Mouse (Mus musculus) heart, embryonic 16.5 days (tissue): ENCODE data around the gene Tnfrsf17. TPM values are rescaled to one million over a fixed set of nuclear protein-coding genes. Genes with fewer than 3 reads are reported as not detected.

ENCODE experiments used
- ATAC-seq: fragments of 200-750 bp; cut with Nextera tagmentation; replicated peaks from 2 replicates; pipeline ENCODE4 v1.8.0; 2017; ENCODE audit warnings: moderate number of reproducible peaks; ENCODE audit not compliant: insufficient read depth, low FRiP score; ENCODE audit errors: extremely low read depth
- H3K27ac ChIP-seq: fragments of 300-500 bp; sonication (generic); 2 replicates; pipeline ENCODE4 v1.5.1; 2014; ENCODE audit warnings: mild to moderate bottlenecking, low read length, control low read depth, moderate library complexity
- H3K27me3 ChIP-seq: fragments of 300-500 bp; sonication (generic); 2 replicates; pipeline ENCODE4 v1.6.1; 2014; ENCODE audit warnings: low read length, mixed read lengths; ENCODE audit not compliant: control insufficient read depth, insufficient read depth
- H3K36me3 ChIP-seq: fragments of 300-500 bp; sonication (generic); 2 replicates; pipeline ENCODE4 v1.6.1; 2014; ENCODE audit not compliant: control insufficient read depth, insufficient read depth
- H3K4me1 ChIP-seq: fragments of 300-500 bp; sonication (generic); 2 replicates; pipeline ENCODE4 v1.6.1; 2014; ENCODE audit warnings: low read length, mixed read lengths; ENCODE audit not compliant: control insufficient read depth, insufficient read depth
- H3K4me2 ChIP-seq: fragments of 300-500 bp; sonication (generic); 2 replicates; pipeline ENCODE4 v1.6.1; 2014; ENCODE audit warnings: low read depth, mild to moderate bottlenecking, control low read depth, low read length
- H3K4me3 ChIP-seq: fragments of 300-500 bp; sonication (generic); 2 replicates; pipeline ENCODE4 v1.5.1; 2014; ENCODE audit warnings: mild to moderate bottlenecking, control low read depth, low read length
- H3K9ac ChIP-seq: fragments of 300-500 bp; sonication (generic); 2 replicates; pipeline ENCODE4 v1.6.1; 2014; ENCODE audit warnings: low read length, control low read depth
- H3K9me3 ChIP-seq: fragments of 300-500 bp; sonication (generic); replicated peaks from 2 replicates; pipeline ENCODE4 v1.6.1; 2016; ENCODE audit warnings: low read length; ENCODE audit not compliant: control insufficient read depth
- WGBS: fragments of 180-500 bp; shearing (Covaris S2); extraction: QIAGEN DNeasy Blood & Tissue Kit; methylation state at CpG from one replicate; pipeline ENCODE4 v1.1.7; 2014; 5-methylcytosine and 5-hydroxymethylcytosine counted together
- polyA plus RNA-seq: library from polyadenylated mRNA; unstranded; fragments of >200 nt; fragmentation: Nextera tagmentation; extraction: Ambion mirVana; gene quantifications from 2 replicates; pipeline ENCODE4 v1.2.1, GENCODE M21; 2015

Tnfrsf17 gene
- polyA plus RNA-seq, 1 experiment from 2014 or later = not detected

DNA sequence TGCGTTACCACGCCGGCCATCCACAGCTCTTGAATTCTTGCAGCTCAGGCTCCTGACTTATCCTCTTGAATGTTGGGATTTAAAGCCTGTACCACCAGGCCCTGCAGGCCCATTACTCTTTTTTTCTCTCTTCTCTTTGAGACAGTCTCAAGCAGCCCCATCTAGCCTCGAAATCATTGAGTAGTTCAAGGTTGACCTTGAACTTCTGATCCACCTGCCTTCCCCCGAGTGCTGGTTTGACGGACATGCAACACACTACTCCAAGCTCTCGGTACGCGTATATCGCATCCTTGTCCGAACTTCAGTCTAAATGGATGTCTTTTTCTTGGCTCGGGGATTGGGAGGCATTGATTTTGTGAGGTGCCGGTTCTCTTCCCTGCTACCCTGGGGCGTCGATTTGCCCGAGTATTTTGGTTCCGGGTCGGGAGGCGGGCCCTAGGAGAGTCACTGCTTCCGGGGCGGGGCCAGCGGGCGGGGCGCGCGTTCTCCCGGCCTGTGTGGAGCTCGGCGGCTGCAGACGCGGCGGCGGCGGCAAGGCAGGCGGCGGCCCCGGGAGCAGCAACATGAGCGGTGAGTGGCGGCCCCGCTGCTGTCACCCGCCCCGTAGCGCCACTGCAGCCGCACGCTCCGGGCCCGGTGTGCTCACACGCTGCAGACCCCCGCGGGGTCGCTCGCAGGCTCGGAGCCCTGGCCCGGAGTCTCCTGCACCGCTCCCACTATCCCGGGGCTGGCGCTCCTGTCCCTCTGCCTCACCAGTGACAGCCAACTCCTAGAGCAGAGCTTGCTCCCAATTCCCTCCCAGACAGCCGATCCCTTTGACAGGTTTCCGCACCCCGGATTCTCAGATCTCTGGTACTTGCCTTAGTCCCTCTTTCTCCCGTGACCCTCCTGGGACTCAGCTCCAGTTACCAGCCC lies 9.1 kb downstream of the Tnfrsf17 start, which contains the start of gene Snx29:
TSS of gene Snx29 (plus strand) at position 500 of the 915 bp plus-strand sequence.
- Histone ChIP-seq H3K27me3 (no peaks in the 10 kb centered on the region), H3K4me1 (peaks cover 10% of the 10 kb centered on the region), H3K27ac (peak within 1 kb of the TSS; percentile 86), H3K4me2 (peak within 1 kb of the TSS; percentile 91), H3K4me3 (peak within 1 kb of the TSS; percentile 90), H3K36me3 (no peaks in the 10 kb centered on the region), H3K9me3 (no peaks in the 10 kb centered on the region), H3K9ac (peak within 1 kb of the TSS; percentile 94)
- ATAC-seq = peak; percentile 97
- WGBS = 5% methylated on average over 49 of the region's 61 CpGs

DNA sequence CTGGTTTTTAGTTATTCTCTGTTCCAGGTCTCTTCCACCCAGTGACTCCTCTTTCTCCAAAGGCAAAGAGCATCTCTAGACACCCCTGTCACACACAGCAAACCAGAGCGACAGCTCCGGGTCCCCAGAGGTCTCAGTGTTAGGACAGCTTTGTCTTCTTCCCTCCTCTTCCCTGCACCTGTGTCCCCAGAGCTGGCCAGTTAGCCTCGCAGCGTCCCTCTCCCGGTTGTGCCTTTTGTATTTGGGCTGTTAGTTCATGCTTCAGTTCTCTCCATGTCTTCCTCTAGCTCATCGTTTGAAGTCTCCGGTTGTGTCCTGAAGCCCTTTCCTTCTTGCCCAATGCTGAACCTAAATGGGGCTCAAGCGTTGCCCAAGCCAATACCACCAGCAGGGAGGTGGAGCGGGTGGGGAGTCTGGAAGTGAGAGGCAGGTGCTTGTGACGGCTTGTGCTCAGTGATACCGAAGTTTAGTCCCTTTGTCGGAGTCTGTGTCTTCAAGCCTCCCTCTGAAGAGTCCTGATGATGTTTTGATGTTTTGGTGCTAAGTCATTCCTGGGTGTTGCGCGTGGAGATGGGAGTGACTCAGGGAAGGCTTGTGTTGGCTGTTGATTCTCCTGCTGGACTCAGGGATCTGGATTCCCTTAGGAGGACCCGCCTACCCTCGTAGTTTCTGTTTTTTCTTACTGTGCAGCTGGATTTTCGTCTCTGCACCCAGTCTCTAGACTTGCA lies 9.9 kb downstream of the Tnfrsf17 start:
- ATAC-seq = peak; percentile 11; the same call in 1 of the 2 replicates
- Histone ChIP-seq H3K36me3 (no peaks in the 10 kb centered on the region), H3K9me3 (no peaks in the 10 kb centered on the region), H3K4me1 (peaks cover 10% of the 10 kb centered on the region), H3K9ac (peak overlapping the region; percentile 94), H3K27me3 (no peaks in the 10 kb centered on the region), H3K27ac (peak overlapping the region; percentile 86), H3K4me2 (peak overlapping the region; percentile 91), H3K4me3 (peak overlapping the region; percentile 90)
- 5% methylated on average over 17 of the region's 17 CpGs for WGBS

- no peak overlapping the region for H3K4me3 ChIP-seq
- no peaks in the 10 kb centered on the region for H3K36me3 ChIP-seq
- no peak overlapping the region for H3K4me2 ChIP-seq
- no peaks in the 10 kb centered on the region for H3K9me3 ChIP-seq
- H3K4me1 ChIP-seq = peaks cover 5% of the 10 kb centered on the region; the same call in 1 of the 2 replicates
- no peaks in the 10 kb centered on the region for H3K27me3 ChIP-seq
- no peak overlapping the region for H3K9ac ChIP-seq
- H3K27ac ChIP-seq = no peak overlapping the region
- ATAC-seq = no peak
- 62% methylated on average over 3 of the region's 3 CpGs for whole genome bisulfite sequencing
Measured at GRCm38 (mm10) chr16:11330081-11330800, 16.6 kb downstream of the Tnfrsf17 start.

GRCm38 (mm10) chr16:11331030-11331429 lies 17.4 kb downstream of the Tnfrsf17 start:
- no peaks in the 10 kb centered on the region for H3K36me3 ChIP-seq
- no peaks in the 10 kb centered on the region for H3K27me3 ChIP-seq
- no peak for ATAC-seq
- no peak overlapping the region for H3K27ac ChIP-seq
- H3K4me2 ChIP-seq = no peak overlapping the region
- H3K4me1 ChIP-seq = peaks cover 5% of the 10 kb centered on the region; the same call in 1 of the 2 replicates
- no peak overlapping the region for H3K9ac ChIP-seq
- 76% methylated on average over 1 of the region's 1 CpGs for WGBS
- H3K4me3 ChIP-seq = no peak overlapping the region
- H3K9me3 ChIP-seq = no peaks in the 10 kb centered on the region

DNA sequence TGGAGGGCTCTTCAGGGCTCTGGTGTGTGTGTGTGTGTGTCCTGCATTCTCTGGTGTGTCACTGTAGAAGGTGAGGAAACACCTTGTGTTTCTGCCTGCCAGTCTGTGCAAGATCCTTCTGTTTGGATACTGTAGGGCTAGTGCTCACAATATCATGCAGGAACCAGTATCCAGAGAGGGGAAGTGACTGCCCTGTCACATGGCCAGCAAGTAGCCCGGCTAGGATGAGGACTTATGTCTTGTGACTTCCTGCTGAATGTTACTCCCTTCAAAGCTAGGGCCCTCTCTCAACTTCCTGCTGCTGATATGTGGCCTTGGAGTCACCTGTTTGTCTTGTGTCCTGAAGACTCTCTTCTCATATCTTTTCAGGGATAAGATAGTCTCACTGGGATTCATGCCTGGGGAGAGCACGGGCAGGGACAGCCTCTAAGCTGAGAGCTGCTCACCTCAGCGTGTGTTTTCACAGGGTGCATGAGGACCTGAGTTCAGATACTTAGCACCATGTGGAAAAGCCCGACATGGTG lies 29.7 kb downstream of the Tnfrsf17 start:
- Histone ChIP-seq H3K4me1 (peaks cover 5% of the 10 kb centered on the region), H3K9ac (no peak overlapping the region), H3K4me2 (no peak overlapping the region), H3K27ac (no peak overlapping the region), H3K27me3 (no peaks in the 10 kb centered on the region), H3K4me3 (no peak overlapping the region), H3K36me3 (no peaks in the 10 kb centered on the region), H3K9me3 (no peaks in the 10 kb centered on the region)
- 44% methylated on average over 4 of the region's 4 CpGs for WGBS
- ATAC-seq = no peak; the same call in 1 of the 2 replicates

- H3K4me3 ChIP-seq = no peak overlapping the region
- H3K27ac ChIP-seq = no peak overlapping the region
- H3K9ac ChIP-seq = no peak overlapping the region
- no peak overlapping the region for H3K4me2 ChIP-seq
- 0 out of 2 replicates have a peak, but pooled peaks have one; percentile 18 for ATAC-seq
- no peaks in the 10 kb centered on the region for H3K27me3 ChIP-seq
- WGBS = 22% methylated on average over 7 of the region's 7 CpGs
- H3K9me3 ChIP-seq = no peaks in the 10 kb centered on the region; the same call in 1 of the 2 replicates
- peaks cover 9% of the 10 kb centered on the region for H3K4me1 ChIP-seq
- peaks cover 3% of the 10 kb centered on the region; the same call in 1 of the 2 replicates for H3K36me3 ChIP-seq
Measured at GRCm38 (mm10) chr16:11351903-11352302, 38.3 kb downstream of the Tnfrsf17 start.

DNA sequence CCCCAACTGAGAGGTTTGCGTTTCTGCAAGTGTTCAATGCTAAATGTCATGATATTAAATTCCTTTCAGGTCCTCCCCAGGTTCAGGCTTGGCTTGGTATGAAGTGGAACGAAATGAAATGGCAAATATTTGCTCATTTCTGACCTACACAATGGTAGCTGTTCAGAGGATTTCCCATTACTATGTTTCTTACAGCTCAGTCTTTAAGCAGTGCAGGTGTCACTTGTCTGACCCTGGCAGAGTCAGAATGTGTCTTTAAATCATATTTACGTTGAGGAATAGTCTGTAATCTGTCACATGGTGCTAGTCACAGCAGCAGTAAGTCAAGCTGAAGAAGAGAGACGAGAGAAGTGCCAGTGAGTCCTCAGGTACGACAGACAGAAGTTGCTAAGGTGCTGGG lies 45.6 kb downstream of the Tnfrsf17 start:
- Histone ChIP-seq H3K27ac (no peak overlapping the region), H3K4me1 (no peaks in the 10 kb centered on the region), H3K4me3 (no peak overlapping the region), H3K36me3 (no peaks in the 10 kb centered on the region), H3K9ac (no peak overlapping the region), H3K27me3 (no peaks in the 10 kb centered on the region), H3K4me2 (no peak overlapping the region), H3K9me3 (no peaks in the 10 kb centered on the region)
- 73% methylated on average over 5 of the region's 5 CpGs for WGBS
- ATAC-seq = no peak

GRCm38 (mm10) chr16:11359919-11360318 lies 46.3 kb downstream of the Tnfrsf17 start:
- no peak overlapping the region for H3K4me3 ChIP-seq
- H3K4me1 ChIP-seq = no peaks in the 10 kb centered on the region
- no peak overlapping the region for H3K9ac ChIP-seq
- H3K36me3 ChIP-seq = no peaks in the 10 kb centered on the region
- H3K27ac ChIP-seq = no peak overlapping the region
- no peak overlapping the region for H3K4me2 ChIP-seq
- ATAC-seq = no peak
- 57% methylated on average over 10 of the region's 10 CpGs for WGBS
- no peaks in the 10 kb centered on the region for H3K9me3 ChIP-seq
- no peaks in the 10 kb centered on the region for H3K27me3 ChIP-seq
